22 mouse cellular contexts compared by ENCODE assay signal in the genomic region with DNA sequence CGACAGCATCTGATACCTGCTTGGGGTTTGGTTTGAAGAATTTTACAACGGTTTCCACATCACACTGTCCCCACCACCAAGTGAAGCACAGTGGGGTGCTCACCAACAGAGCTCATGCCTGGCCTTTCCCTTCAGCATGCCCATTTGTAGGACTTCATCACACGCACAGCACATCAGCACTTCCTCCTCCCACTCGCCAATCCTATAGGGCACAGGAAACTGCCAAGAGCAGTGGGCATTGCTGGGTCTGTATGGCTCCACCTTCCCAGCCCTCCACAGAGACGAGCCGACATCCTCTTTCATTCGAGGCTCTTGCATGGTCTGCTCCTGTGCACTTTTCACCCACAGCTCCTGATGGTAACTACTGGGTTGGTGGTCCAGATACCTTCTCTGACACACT. TPM values are rescaled to one million over a fixed set of nuclear protein-coding genes. Genes with fewer than 3 reads are reported as not detected.
DNase-seq lines count a peak whose midpoint lies in the region; ATAC-seq lines count a peak whose summit lies in the region.
"Had no signal": no experiment of that assay in that cellular context is flagged by ENCODE, and none has a peak within 500 bp of the region (broad histone marks: within the 10 kb centered on the region; RNA-seq: fewer than 3 reads in every experiment).

No protein-coding gene starts in this region.

- H3K4me1 ChIP-seq in midbrain, embryonic 10.5 days, result no peaks in the 10 kb centered on the region
- no peaks in the 10 kb centered on the region for H3K4me1 ChIP-seq in forebrain, embryonic 13.5 days
- H3K4me1 ChIP-seq: forebrain, embryonic 12.5 days; hindbrain, embryonic 12.5 days had no signal

- 88% methylated on average over 7 of the region's 7 CpGs for WGBS in midbrain, embryonic 10.5 days
- WGBS in forebrain, embryonic 13.5 days, result 87% methylated on average over 7 of the region's 7 CpGs

- ATAC-seq in CD4-positive, CD25-positive, alpha-beta regulatory T cell, adult 4 months, result peak; percentile 35
- peak; percentile 40 for ATAC-seq in granulocyte monocyte progenitor cell, adult 5-6 weeks (replicated peaks; ENCODE audit: poor library complexity, severe bottlenecking)
- peak; percentile 7; the same call in 1 of the 2 replicates for ATAC-seq in megakaryocyte progenitor cell, adult 5-6 weeks (replicated peaks; ENCODE audit: poor library complexity)
- ATAC-seq in forebrain, embryonic 13.5 days, result no peak
- ATAC-seq: forebrain, postnatal 0 days; hindbrain, embryonic 16.5 days; intestine, embryonic 15.5 days had no signal

- no peak overlapping the region for H3K9ac ChIP-seq in forebrain, embryonic 13.5 days
- H3K9ac ChIP-seq: embryonic facial prominence, embryonic 13.5 days; forebrain, embryonic 12.5 days; forebrain, postnatal 0 days; heart, embryonic 13.5 days; hindbrain, embryonic 12.5 days; intestine, embryonic 15.5 days had no signal

- H3K36me3 ChIP-seq in midbrain, embryonic 10.5 days, result peaks cover 19% of the 10 kb centered on the region
- peaks cover 22% of the 10 kb centered on the region for H3K36me3 ChIP-seq in forebrain, embryonic 13.5 days (ENCODE audit: poor library complexity, severe bottlenecking)

- DNase-seq in CD4-positive helper T cell, adult 2 months (ENCODE audit: low read depth, low spot score), result peak; percentile 50
- DNase-seq in midbrain, embryonic 10.5 days (ENCODE audit: low spot score), result no peak
- DNase-seq in cerebellum, adult 8-10 months, result no peak
- DNase-seq: adrenal gland, adult 2 months; adrenal gland, postnatal 25 days; cerebellum, adult 2 months; cerebellum, postnatal 14 days; forebrain, postnatal 0 days; gastrocnemius, adult 2 months; gastrocnemius, postnatal 25 days; heart, adult 11 months; heart, postnatal 4 days had no signal

- no peaks in the 10 kb centered on the region for H3K9me3 ChIP-seq in midbrain, embryonic 10.5 days (replicated peaks)
- H3K9me3 ChIP-seq in forebrain, embryonic 13.5 days (replicated peaks), result no peaks in the 10 kb centered on the region
- H3K9me3 ChIP-seq: embryonic facial prominence, embryonic 13.5 days; forebrain, embryonic 12.5 days; heart, embryonic 13.5 days; hindbrain, embryonic 12.5 days; intestine, embryonic 15.5 days had no signal

- H3K4me2 ChIP-seq in forebrain, embryonic 13.5 days, result no peak overlapping the region
- H3K4me2 ChIP-seq: embryonic facial prominence, embryonic 13.5 days; forebrain, embryonic 12.5 days; heart, embryonic 13.5 days; hindbrain, embryonic 12.5 days; intestine, embryonic 15.5 days had no signal

- no peak overlapping the region for H3K4me3 ChIP-seq in midbrain, embryonic 10.5 days
- H3K4me3 ChIP-seq in forebrain, embryonic 13.5 days, result no peak overlapping the region
- H3K4me3 ChIP-seq: embryonic facial prominence, embryonic 13.5 days; forebrain, embryonic 12.5 days; gastrocnemius, adult 2 months; heart, embryonic 13.5 days; hindbrain, embryonic 12.5 days; intestine, embryonic 15.5 days had no signal

- H3K27me3 ChIP-seq in midbrain, embryonic 10.5 days (ENCODE audit: low read depth, poor library complexity, severe bottlenecking), result no peaks in the 10 kb centered on the region
- H3K27me3 ChIP-seq in forebrain, embryonic 13.5 days, result no peaks in the 10 kb centered on the region
- H3K27me3 ChIP-seq: embryonic facial prominence, embryonic 13.5 days; forebrain, embryonic 12.5 days; heart, embryonic 13.5 days; hindbrain, embryonic 12.5 days; intestine, embryonic 15.5 days had no signal

- H3K27ac ChIP-seq in midbrain, embryonic 10.5 days (replicated peaks), result no peak overlapping the region
- no peak overlapping the region for H3K27ac ChIP-seq in forebrain, embryonic 13.5 days
- H3K27ac ChIP-seq: embryonic facial prominence, embryonic 13.5 days; forebrain, embryonic 12.5 days; heart, embryonic 13.5 days; hindbrain, embryonic 12.5 days; intestine, embryonic 15.5 days had no signal

RNA-seq across cellular contexts. Expression of gene Eif2d, which starts 30.2 kb away (rescaled TPM):
- 10 to 100 TPM; 52.0 to 75.1 TPM for polyA plus RNA-seq in CD4-positive, CD25-positive, alpha-beta regulatory T cell, adult 4 months (2017; shearing (Covaris generic))
- 43.3 and 44.9 TPM in 2 replicates for total RNA-seq in granulocyte monocyte progenitor cell, adult 5-6 weeks (2014; fragmentation: Nextera tagmentation)
- total RNA-seq in granulocyte monocyte progenitor cell, adult 5-6 weeks (2017), result 17.1 and 25.6 TPM in 2 replicates
- total RNA-seq in megakaryocyte progenitor cell, adult 5-6 weeks (2015), result 36.9 and 37.6 TPM in 2 replicates
- total RNA-seq in megakaryocyte progenitor cell, adult 5-6 weeks (2017), result 29.7 and 34.0 TPM in 2 replicates
- 60.5 and 62.6 TPM in 2 replicates for polyA plus RNA-seq in midbrain, embryonic 10.5 days (2016; fragmentation: Nextera tagmentation; extraction: Ambion mirVana)
- 55.0 and 60.6 TPM in 2 replicates for polyA plus RNA-seq in forebrain, embryonic 13.5 days (2015; fragmentation: Nextera tagmentation; extraction: Ambion mirVana)

RNA-seq across cellular contexts. Expression of gene Dyrk3, which starts 45.1 kb away (rescaled TPM):
- polyA plus RNA-seq in CD4-positive, CD25-positive, alpha-beta regulatory T cell, adult 4 months (2017; shearing (Covaris generic)), result under 1 TPM in 1 of 2 experiments, not detected in 1; 0.19 TPM
- 6.1 and 6.2 TPM in 2 replicates for total RNA-seq in granulocyte monocyte progenitor cell, adult 5-6 weeks (2014; fragmentation: Nextera tagmentation)
- total RNA-seq in granulocyte monocyte progenitor cell, adult 5-6 weeks (2017), result 4.1 and 6.3 TPM in 2 replicates
- 6.4 and 7.9 TPM in 2 replicates for total RNA-seq in megakaryocyte progenitor cell, adult 5-6 weeks (2015)
- total RNA-seq in megakaryocyte progenitor cell, adult 5-6 weeks (2017), result 4.0 and 5.7 TPM in 2 replicates
- 15.4 and 18.1 TPM in 2 replicates for polyA plus RNA-seq in midbrain, embryonic 10.5 days (2016; fragmentation: Nextera tagmentation; extraction: Ambion mirVana)
- 16.7 and 18.9 TPM in 2 replicates for polyA plus RNA-seq in forebrain, embryonic 13.5 days (2015; fragmentation: Nextera tagmentation; extraction: Ambion mirVana)
- total RNA-seq: gastrocnemius, adult 2 months; gastrocnemius, postnatal 25 days had no signal

Comparison
In these comparisons a context has a peak if more than half of its experiments do, and no peak if none do; other contexts are left out.
1. RNA of gene Dyrk3, which starts 45.1 kb away (polyA plus RNA-seq): 16.7 to 18.9 TPM in forebrain, embryonic 13.5 days and 15.4 to 18.1 TPM in midbrain, embryonic 10.5 days; 0.19 TPM in CD4-positive, CD25-positive, alpha-beta regulatory T cell, adult 4 months; every median in the first group is over 10 times any median in the second.